Mouse (Mus musculus) E14TG2a.4 (cell line): ENCODE data around the gene Tmigd1.

Source experiments
- H3K27me3 ChIP-seq: 2 replicates; pipeline ENCODE4 v1.6.1; 2014; ENCODE audit warnings: low read length, control low read depth; ENCODE audit not compliant: insufficient read depth
- H3K36me3 ChIP-seq: 2 replicates; pipeline ENCODE4 v1.6.1; 2014; ENCODE audit warnings: low read length, control low read depth; ENCODE audit not compliant: insufficient read depth
- H3K4me1 ChIP-seq: replicated peaks from 2 replicates; pipeline ENCODE4 v1.6.1; 2014; ENCODE audit warnings: low read depth, low read length, control low read depth
- H3K4me3 ChIP-seq: replicated peaks from 2 replicates; pipeline ENCODE4 v1.5.1; 2014; ENCODE audit warnings: mild to moderate bottlenecking, low read length
- H3K9me3 ChIP-seq: 2 replicates; pipeline ENCODE4 v1.6.1; 2014; ENCODE audit warnings: low read length, control low read depth
- CTCF ChIP-seq: conservative IDR thresholded peaks from 2 replicates; pipeline ENCODE4 v1.5.1; 2014; ENCODE audit warnings: low read length
- NANOG ChIP-seq: IDR thresholded peaks from 2 replicates; pipeline ENCODE4 v1.6.1; 2014; ENCODE audit warnings: borderline replicate concordance, low read length, mixed read lengths
- POU5F1 ChIP-seq: IDR thresholded peaks from 2 replicates; pipeline ENCODE4 v1.6.1; 2014; ENCODE audit warnings: low read length, borderline replicate concordance

Tmigd1 gene

DNA sequence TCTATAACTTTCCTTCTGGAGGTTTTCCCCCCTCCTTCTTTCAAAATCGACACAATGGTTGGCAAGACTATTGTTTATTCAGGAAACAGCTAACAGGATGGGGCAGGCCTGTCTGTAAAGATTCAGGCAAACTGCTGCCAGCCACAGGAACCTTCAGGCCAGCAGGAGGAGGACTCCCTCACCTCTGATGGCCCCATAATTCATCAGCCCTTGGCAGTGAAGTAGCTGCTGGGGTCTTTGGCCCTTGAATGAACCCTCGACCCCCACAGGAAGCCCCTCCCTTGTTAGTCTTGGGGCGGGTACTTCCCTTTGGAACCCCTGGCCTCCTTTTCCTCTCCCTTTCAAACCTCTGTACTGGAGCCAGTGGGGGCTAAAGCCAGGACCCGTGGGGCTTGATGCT lies 8.4 kb upstream of the Tmigd1 start:
- no peaks in the 10 kb centered on the region for H3K9me3 ChIP-seq
- no peaks in the 10 kb centered on the region for H3K27me3 ChIP-seq
- no peaks in the 10 kb centered on the region for H3K36me3 ChIP-seq
- H3K4me3 ChIP-seq: no peak overlapping the region
- TF ChIP-seq NANOG (no peak), POU5F1 (no peak), CTCF (no peak)
- H3K4me1 ChIP-seq: peaks cover 17% of the 10 kb centered on the region

DNA sequence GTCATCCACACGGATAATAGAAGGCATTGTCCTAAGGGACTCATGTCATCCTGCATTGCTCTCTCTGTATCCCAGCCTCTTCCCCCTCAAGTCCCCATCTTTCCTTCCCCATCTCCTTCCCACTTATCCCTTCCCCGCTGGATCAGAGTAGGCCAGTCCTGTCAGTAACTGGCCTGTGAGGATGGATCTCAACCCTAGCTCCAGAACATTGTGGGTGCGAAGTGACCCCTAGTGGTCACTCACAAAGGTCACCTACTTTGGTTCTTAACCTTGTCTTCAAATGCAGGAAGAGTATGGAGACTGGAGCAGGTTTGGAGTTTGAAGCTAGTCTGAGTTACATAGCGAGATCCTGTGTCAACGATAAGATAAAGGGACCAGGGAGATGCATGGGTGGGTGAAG lies 7.7 kb upstream of the Tmigd1 start:
- TF ChIP-seq CTCF (peak; percentile 24), NANOG (no peak)
- peaks cover 17% of the 10 kb centered on the region for H3K4me1 ChIP-seq
- H3K9me3 ChIP-seq: no peaks in the 10 kb centered on the region
- H3K27me3 ChIP-seq: no peaks in the 10 kb centered on the region
- no peaks in the 10 kb centered on the region for H3K36me3 ChIP-seq
- no peak overlapping the region for H3K4me3 ChIP-seq

DNA sequence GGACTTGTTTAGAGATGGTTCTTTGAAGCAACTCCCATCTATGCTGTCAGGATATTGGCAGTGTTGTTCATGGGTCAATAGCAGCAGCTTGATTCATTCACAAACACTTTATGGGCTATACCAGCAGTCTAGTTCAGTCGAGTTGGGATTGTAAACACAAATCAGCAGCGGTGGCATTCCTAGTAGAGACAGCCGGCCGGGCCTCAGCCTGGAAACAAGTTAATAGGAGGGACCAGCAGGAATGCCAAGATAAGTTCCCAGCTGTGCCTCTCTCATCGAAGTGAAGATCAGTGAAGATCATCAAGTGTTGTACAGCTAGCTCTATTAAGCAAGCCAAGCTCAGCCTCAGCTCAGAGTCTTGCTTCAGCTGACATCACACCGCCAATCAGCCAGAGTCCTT lies 5.6 kb upstream of the Tmigd1 start:
- TF ChIP-seq POU5F1 (no peak), CTCF (no peak), NANOG (no peak)
- Histone ChIP-seq H3K9me3 (no peaks in the 10 kb centered on the region), H3K36me3 (no peaks in the 10 kb centered on the region), H3K4me1 (peaks cover 9% of the 10 kb centered on the region), H3K4me3 (no peak overlapping the region), H3K27me3 (no peaks in the 10 kb centered on the region)

DNA sequence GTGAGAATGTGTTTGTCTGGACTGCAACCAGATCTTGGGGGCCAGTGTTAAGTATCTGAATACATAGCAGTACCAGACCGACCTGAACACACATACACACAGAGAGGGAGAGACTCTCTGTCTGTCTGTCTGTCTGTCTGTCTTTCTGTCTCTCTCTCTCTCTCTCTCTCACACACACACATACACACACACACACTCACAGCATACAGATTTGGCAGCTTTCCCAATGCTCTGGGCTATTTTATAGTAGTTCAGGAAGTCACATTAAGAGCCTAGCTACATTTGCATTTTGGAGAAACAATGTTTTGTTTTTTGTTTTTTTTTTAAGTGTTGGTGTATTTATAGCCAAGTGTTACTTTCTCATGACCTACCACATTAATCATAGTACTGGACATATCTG lies 4.8 kb upstream of the Tmigd1 start:
- Histone ChIP-seq H3K4me3 (no peak overlapping the region), H3K27me3 (no peaks in the 10 kb centered on the region), H3K4me1 (peaks cover 9% of the 10 kb centered on the region), H3K36me3 (no peaks in the 10 kb centered on the region), H3K9me3 (no peaks in the 10 kb centered on the region)
- TF ChIP-seq CTCF (no peak), POU5F1 (no peak), NANOG (no peak)

DNA sequence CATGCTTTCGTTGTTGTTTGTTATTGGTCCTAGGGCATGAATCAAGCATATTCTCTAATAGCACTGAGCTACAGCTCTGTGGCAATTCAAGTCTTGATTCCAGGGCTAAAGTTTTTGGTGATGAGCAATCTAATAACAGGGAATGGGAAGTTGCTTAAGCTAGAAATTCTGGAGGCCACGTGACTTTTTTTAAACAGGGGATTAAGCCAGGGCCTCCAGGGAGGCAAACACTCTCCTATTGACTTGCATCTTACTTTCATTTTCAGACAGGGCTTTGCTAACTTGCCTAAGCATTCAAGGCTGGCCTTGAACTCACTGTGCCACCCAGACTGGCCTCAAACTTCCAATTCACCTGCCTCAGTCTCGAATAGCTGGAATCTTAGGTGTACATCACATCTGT lies 4.1 kb upstream of the Tmigd1 start:
- Histone ChIP-seq H3K4me1 (peaks cover 9% of the 10 kb centered on the region), H3K27me3 (no peaks in the 10 kb centered on the region), H3K9me3 (no peaks in the 10 kb centered on the region), H3K36me3 (no peaks in the 10 kb centered on the region), H3K4me3 (no peak overlapping the region)
- TF ChIP-seq NANOG (no peak), CTCF (no peak), POU5F1 (no peak)

DNA sequence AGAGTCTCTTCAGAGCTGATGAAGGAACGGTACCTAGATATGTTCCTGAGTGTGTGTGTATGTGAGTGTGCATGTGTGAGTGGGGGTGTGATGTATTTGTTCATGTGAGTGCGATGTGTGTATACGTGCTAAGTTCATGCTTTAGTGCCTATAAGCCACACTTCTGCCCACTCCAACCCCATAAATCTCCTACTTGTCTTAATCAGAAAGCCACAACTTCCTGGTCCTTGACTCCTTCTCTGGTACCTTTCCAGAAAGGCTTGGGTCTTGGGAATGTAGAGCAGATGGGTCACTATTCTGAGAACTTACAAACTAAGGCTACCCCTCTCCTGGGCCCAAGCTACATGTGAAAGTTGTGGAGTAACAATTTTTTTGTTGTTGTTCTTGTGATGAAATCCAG lies 3.2 kb upstream of the Tmigd1 start:
- no peaks in the 10 kb centered on the region for H3K36me3 ChIP-seq
- H3K9me3 ChIP-seq: no peaks in the 10 kb centered on the region
- no peak overlapping the region for H3K4me3 ChIP-seq
- H3K4me1 ChIP-seq: peaks cover 5% of the 10 kb centered on the region
- TF ChIP-seq CTCF: no peak
- TF ChIP-seq NANOG: no peak
- no peaks in the 10 kb centered on the region for H3K27me3 ChIP-seq

DNA sequence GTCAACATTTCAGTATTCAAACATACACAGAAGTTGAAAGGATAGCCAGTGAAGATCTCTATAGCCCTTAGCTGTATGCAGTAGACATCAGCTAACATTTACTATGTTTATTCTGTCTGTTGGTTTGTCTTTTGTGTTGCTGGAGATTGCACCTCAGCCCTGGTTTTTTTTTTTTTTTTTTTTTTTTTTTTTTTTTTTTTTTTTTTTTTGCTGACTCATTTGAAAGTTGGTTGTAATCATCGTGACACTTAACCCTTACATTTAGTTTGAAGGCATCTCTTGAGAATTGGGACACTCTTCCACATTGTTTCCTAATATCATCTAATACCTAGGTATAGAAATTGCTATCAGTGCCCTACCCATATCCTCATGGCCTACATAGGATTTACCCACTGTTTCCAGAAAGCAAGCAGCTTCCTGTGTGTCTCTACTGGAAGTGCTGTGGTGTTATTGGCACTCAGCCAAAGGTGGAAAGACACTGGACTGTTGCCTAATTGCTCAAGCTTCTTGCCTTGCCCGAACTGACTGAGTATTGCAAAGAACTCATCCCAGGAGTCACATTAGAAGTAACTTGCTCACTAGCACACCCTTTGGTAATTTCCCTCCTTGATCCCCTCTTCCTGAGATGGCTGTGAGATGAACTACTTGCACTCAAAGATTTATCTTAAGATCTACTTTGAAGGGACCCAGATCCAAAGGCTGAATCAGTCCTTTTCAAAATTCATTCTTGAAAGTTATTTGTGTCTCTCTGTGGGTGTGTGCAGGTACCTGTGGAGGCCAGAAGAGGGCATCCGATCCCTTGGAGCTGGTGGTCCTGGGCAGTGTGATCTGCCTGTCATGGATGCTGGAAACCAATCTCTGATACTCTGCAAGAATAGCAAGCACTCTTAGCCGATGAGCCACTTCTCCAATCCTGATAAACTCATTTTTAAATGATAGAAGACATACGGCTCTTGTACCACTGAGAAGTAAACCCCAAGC lies 1.9 kb upstream of the Tmigd1 start:
- no peaks in the 10 kb centered on the region for H3K4me1 ChIP-seq
- no peak overlapping the region for H3K4me3 ChIP-seq
- no peaks in the 10 kb centered on the region for H3K27me3 ChIP-seq
- TF ChIP-seq NANOG: no peak
- TF ChIP-seq CTCF: peak; percentile 49
- TF ChIP-seq POU5F1: no peak
- no peaks in the 10 kb centered on the region for H3K36me3 ChIP-seq
- no peaks in the 10 kb centered on the region for H3K9me3 ChIP-seq

DNA sequence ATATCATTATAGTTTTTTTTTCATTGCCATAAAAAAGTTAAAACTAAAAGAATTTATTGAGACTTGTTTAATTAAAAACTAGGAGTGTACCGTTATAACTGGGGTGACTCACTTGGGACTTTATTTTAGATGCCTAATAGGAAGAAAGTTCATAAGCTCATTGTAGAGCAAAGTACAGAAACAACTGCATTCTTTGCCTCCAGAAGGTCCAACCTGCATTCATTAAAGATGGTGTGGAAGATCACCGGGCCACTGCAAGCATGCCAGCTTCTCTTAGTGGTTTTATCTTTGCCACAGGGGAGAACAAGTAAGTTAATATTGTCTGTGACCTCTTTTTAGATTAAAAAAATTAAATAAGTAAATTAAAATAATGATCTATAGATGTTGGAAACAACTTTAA lies 2.4 kb downstream of the Tmigd1 start:
- no peaks in the 10 kb centered on the region for H3K9me3 ChIP-seq
- H3K27me3 ChIP-seq: no peaks in the 10 kb centered on the region
- H3K36me3 ChIP-seq: no peaks in the 10 kb centered on the region
- no peak overlapping the region for H3K4me3 ChIP-seq
- TF ChIP-seq POU5F1 (no peak), CTCF (no peak), NANOG (no peak)
- no peaks in the 10 kb centered on the region for H3K4me1 ChIP-seq

DNA sequence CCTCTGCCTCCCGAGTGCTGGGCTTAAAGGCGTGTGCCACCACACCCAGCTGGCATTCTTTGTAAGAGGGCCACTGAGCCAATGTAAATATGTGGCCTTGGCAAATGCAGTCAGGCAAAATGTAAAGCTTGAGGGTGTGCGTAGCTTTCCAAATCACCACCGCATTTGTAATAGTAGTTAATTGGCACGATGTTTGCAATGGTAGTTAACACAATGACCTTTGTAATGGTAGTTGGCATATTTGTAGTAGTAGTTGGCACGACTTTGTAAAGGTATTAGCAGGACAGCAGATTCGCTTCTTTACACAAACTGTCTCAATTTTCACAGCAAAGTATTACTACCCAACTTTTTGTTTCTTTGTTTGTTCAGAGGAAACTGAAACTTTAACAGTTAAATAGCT lies 6.7 kb downstream of the Tmigd1 start:
- 0 out of 2 replicates have a peak, but pooled peaks cover 3% of the 10 kb centered on the region for H3K27me3 ChIP-seq
- H3K9me3 ChIP-seq: no peaks in the 10 kb centered on the region
- H3K4me1 ChIP-seq: peaks cover 6% of the 10 kb centered on the region; the same call in 1 of the 2 replicates
- H3K4me3 ChIP-seq: no peak overlapping the region
- no peaks in the 10 kb centered on the region for H3K36me3 ChIP-seq
- TF ChIP-seq NANOG (no peak), POU5F1 (no peak)
